Mouse (Mus musculus) right cerebral cortex, postnatal 25 days (tissue): Measurements from ENCODE around the gene Camk1d.
"Not testable (repeated sequence)": the region's sequence is repeated elsewhere in the genome, so short reads cannot be mapped to it uniquely, and the experiment has no call there.

Source experiments
- DNase-seq: peaks from one replicate; pipeline ENCODE4 v3.0.0; 2022

Camk1d gene

DNA sequence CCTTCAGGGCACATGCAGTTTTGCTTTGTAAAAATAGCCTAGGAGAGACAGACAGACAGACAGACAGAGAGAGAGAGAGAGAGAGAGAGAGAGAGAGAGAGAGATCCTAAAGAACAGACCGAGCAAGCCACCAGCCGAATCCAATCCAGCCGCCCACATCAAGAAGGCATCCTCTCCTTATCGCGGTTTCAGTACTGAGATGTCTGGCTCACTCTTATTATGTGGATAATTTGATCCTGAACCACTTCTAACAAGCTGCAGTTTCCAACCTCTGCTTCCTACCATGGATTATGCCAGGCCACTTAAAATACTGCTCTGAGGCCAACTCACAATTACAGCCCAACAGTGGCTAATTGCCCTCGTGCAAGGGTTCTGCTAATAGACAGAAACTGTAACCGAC is 325.9 kb downstream of the Camk1d start:
- no peak for DNase-seq

DNA sequence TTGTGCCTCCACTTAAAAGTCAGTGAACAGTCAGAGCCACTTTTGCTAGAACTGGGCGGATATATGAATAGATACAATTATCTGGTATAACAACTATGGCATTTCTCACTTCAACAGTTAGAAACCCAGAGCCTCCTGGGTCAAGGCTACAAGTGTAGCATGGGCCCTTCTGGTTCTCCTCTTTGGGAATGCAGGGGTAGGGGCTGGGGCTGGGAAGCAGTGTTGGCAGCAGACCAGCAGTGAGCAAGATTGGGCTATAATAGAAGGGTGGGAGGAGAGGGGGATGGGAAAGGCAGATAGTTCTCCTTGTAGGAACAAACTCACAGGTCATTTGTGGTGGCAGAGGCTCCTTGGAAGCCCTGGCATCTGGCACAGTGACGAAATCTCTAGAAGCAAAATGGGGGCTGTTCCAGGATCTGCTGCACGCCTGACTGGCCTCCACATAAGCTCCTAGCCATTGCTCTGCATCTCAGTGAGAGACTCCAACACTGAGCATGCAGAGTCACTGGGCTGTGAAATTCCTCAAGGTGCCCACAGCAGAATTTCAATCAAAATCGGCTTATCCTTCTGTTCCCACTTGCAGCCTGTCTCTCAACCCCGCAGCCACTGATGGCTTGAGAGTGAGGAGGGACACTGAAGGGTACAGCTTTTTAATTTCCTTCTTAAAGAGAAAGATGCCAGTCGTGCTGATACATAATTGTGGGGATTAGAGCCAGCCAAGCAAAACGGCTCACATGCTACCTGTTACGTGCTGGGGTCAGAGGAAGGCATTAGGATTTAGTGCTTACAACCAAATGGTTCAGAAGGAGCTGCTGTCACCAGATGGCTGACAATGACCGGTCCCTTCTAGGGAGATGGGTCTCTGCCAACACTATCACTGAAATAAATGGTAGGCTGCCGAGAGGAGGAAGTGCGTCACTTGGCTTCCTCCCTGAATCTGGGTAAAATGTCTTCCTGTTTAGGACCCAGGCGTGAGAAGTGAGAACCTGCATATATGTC is 332.3 kb downstream of the Camk1d start:
- no peak for DNase-seq

DNA sequence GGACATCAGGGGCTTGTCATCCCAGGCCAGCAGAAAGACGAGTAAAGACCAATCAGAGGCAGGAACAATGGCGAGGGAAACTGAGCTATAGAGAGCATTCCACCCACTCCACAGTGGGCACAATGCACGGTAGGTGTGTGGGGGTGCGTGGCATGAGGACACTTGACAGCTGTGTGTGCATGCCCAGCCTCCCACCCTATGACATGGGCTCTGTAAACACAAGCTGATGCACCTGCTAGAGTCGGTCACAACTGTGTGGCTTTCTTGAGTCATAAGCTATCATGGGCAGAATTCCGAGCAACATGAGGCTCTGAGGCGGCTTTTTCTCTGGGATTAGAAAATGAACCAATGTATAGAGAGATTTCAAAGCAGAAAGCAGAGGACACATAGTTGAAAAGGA is 333.3 kb downstream of the Camk1d start:
- peak; percentile 34 for DNase-seq

DNA sequence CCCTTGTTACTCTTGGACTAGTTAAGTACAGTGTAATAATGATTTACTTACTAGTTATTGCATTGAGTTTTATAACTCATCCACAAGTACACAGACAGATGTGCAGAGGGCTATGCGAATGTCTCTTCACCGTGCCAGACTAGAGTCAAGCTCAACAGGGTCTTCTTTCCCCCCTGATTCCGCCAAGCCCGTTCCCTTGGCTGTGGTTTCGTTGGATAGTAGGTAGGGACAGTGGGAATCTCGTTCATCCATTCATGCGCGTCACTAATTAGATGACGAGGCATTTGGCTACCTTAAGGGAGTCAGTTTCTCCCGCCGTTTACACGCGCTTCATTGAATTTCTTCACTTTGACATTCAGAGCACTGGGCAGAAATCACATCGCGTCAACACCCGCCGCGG is 335.4 kb downstream of the Camk1d start:
- not testable (repeated sequence) for DNase-seq

DNA sequence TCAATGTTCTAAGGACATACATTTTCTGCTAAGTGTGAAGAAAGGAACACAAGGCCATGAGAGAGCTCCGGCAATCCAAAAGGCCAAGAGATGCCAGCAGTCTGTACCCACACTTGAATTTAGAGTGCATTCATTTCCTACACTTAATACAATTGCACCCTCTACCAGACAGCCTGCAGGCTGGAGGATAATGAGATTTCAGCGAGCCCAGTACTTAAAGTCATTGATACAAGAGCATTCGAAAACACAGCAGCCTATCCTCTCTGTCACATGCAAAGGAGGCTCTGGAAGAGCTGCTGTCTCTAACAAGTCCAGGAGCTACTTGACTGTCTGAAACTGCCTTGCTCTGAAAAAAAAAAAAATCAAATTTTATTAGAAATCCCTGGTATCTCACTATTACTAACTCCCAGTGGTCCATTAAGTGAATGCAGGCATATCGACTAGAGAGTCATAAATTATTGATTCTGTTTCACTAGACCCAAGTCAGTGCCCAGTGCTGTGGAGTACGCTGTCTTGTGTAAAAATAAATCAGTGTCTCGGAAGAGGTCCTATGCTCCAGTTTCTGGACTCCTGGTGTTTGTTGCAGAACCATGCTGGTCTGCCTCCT is 336.1 kb downstream of the Camk1d start:
- DNase-seq = no peak

DNA sequence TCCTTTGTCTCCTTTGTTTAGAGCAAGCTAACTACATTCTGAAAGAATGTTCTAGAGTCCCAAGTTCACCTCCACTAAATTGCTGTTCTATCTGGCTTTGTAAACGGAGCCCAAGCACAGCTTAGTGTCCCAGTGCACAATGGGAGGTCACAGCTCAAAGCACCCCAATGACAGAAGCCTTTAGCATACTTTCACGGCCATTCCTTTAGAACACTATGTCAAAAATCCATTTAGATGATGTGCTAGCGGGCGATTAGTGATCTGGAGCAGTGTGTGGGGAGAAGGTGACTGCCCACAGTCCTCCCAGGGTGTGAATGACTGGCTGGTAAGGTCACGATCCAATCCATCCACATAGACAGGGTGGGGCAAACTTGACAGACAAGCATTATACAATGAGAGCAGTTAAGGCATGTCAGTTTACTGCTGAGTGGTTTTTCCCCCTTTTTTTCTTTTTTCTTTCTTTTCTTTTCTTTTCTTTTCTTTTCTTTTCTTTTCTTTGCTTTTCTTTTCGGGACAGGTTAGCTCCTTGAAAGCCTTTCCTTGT is 341.4 kb downstream of the Camk1d start:
- DNase-seq = no peak

DNA sequence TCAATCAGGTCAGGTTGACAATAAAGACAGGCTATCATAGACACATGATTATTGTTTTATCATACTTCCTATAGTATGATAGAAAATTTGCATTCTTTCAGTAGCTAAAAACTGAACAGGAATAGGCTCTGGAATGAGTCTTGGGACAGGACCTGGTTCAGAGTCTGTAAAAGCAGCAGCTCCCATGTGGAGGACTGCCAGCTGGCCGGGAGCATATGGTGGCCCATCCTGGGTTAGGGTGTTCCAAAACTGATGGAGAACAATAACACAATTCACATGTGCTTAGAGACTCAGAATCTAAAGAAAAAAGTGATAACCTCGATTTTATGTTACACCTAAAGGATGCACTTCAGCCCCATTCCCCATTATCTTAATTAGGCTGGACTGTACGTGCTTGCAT is 343.0 kb downstream of the Camk1d start:
- no peak for DNase-seq

DNA sequence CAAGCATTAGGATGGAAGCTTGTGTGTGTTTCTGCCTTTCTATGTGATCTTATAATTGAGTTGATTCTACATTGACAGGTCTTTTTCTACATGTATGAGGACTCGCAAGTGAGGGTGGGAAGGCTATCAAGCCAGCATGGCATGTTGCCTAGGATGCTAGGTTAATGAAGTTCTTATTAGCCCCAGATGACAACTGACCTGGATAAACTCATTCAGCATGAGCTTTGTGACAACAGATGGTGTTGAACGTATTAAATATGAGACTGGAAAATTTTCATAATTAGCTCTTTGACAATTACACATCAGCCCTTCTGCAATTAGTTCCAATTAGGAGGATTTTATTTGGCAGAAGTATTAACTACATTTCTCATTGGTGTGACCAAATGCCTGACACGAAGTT is 343.7 kb downstream of the Camk1d start:
- no peak for DNase-seq

DNA sequence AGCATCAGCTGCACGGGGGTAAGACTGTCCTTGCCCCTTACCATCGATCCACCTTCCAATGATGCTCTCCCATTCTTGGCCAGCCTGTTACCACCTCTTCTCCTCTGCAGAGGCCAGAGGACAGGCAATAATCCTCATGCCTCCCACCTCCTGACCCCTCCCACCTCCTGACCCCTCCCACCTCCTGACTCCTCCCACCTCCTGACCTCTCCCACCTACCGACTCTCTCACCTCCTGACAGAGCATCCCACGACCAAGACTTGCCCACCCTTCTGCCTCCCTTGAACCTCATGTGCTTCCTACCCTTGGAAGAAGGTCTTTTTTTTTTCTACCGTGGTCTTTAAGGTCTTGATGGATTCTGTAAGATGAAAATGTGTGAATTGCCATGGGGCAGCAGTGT is 350.5 kb downstream of the Camk1d start:
- no peak for DNase-seq

DNA sequence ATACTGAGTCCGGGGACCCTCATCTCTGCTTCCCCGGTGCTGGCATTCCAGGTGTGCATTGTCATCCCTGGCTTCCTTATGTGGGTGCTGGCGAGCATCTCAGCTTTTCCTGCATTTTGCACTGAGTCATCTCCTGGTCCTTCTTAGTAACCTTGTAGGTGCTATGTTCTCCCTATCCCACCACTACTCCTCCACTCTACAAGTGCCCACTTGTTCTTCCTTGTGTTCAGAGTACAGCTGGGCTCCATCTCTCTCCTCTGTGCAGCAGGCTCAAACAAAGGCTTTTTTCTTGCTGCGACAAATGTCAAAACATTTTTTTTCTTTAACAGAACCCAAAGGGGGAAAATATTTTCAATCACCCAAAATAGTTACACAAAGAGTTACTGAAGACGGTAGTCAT is 356.3 kb downstream of the Camk1d start:
- DNase-seq = no peak

DNA sequence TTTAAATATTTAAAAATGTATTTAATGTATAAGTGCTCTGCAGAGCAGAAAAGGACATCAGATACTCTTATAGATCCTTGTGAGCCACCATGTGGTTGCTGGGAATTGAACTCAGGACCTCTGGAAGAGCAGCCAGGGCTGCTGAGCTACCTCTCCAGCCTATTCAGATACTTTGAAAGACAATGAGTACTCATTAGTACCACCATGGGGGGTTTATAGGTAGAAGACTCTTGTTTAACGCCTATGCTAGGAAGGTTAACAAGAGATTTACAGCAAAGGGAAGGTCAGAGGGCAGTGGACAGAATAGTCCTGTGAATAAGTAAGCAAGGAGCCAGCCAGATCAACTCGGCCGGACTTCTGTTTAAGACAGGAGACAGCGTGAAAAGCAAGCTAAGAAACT is 357.3 kb downstream of the Camk1d start:
- no peak for DNase-seq

DNA sequence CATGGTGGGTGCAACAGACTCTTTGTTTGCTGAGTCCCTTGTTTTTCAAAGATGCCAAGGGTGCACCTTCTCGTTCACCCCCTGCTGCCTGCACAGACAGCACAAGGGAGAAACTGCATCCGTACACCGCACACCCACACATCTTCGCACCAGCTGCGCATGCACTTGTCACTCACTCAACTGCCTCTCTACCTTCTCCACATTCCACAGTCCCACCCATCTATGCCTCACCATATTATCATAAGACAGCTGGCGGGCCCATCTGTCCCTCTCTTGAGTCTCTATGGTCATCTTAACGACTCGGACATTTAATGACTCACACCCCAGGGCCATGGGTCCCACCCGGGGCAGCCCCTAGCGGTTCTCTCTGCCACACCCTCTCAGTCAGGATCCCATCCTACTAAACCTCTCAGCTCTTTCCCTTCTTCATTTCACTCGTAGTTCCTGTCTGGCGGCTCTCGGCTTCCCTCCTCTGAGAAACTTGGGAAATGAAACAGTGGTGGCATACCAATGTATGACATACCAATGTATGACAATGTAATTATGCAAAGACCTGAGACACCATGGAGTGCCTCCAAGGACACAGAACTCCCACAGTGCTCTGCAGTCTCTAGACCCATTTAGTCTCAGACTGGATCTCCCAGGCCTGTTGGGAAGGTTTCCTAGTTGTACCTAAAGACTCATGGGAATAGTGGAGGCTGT is 361.3 kb downstream of the Camk1d start:
- no peak for DNase-seq

DNA sequence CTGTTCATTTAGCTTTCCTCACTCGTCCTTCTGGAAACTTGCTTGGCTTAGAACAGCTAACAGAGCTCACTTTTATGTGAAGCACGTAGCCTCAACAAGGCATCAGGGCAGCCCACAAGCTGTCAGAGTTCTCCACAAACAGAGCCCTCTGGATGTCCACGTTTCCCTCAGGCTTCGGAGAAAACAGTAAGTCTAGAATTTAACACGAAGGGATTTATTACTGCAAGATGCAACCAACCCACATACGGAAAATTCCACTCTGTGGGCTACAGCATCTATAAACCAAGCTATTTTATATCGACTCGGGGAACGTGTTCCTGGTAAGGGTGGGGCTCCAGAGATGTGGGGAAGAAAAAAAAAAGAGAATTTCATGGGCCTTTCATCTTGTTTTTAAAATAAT is 369.0 kb downstream of the Camk1d start:
- DNase-seq = peak; percentile 11

DNA sequence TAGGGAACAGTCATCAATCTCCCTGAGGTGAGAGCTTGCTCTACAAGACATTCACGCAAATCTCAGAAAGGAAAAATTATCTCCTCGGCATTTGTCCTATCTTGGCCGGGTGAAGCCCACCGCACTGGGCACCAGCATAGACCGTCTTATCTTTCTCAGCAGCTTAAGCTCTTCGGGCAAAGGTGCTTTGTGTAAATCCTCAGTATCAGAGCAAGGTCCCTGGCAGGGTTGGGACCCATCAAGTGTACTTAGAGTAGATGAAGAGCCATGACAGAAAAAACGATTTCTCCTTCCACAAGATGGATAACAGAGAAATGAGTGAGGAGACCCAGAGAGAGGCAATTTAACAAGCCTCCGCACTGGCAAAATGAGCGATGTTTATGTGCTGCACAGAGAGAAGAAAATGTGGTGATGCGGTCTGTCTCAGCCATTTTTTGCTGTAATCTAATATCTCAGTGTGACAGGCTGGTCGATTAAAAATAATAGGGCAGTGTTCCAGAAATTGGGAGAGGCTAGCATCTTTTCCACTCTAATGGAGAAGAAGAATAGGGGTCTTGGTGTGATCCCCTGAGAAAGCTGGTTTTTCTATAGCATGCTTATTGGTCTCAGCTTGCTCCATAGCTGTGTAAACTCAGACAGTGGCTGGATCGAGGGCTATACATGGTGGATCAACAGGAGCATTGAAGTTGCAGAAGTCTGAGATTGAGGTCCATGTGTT is 386.6 kb downstream of the Camk1d start:
- no peak for DNase-seq

DNA sequence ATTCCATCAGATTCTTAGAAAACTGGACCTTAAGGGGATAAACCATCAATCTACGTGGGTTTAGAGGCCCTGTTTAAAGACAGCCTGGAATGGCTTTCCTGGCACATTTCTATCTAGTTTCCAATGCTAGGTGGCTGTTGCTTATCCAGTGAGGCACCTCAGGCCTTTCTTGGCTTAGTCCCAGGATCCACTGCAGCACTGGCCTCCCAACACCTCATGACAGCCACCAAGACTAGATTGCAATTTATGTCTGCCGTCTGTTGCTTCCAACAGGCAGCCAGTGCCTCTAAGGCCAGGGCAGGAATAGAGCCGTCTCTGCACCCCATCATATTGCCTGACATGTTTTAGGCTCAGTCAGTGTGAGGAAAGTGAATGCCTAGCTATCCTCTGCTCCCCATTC is 389.5 kb downstream of the Camk1d start:
- no peak for DNase-seq

DNA sequence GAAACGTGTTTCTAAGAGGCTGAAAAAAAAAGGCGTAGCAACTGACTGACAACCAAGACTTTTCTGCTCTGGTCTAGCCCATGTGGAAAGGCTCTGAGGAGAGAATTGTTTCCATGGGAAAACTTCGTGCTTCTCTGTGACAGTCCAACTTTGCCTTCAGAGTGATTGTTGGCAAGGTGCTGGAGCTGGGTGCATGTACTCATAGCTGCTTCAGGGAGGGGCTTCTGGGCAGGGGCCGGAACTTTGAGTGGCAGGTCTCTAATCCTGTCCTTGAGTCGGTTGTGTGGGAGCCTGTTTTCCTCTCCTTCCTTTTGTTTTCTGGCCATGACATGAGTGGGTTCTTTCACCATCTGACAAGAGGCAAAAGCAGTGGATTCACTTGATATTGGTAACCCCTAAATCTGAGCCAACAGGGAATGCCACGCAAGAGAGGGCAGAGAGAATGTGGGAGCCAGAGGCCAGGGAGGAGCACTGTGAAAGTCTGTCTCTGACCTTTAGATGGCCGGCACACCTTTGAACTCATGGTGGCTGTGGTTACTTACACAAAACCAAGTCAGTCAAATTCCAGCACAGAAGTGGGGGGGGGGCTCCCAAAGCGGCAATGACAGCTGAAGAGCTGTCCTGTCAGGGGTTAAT is 392.5 kb downstream of the Camk1d start:
- no peak for DNase-seq

DNA sequence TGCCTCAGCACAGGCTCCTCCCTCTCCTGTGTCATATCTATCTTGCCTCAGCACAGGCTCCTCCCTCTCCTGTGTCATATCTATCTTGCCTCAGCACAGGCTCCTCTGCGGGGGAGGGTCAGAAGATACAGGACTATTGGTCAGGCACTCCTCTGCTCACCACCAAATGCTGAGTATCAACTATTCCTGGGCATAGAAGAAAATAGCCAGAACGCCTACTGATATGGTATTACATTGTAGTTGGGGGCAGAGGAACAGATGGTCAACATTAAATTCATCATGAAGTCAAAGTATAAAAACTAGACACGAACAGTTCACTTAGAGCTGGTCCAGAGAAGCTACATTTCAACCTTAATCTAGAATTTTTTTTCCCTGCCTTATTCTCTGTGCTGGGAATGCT is 395.2 kb downstream of the Camk1d start:
- no peak for DNase-seq

DNA sequence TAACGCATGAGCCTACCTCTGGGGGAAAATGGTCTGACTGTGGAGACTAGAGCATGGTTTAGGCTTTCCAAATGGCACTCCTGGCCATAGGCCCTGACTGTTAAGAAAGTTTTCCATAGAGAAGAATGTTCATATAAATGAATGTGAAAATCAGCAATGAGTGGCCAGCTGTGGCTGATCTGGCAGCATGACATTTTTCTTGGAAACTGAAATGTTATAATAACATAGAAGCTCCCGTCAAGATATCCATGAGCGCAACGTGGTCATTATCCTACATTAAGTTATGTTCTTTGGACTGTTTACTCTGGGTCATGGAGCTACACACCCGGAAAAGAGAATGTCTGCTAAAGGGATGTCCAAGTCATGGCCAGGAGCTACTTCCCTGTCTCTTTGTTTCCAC is 397.6 kb downstream of the Camk1d start:
- DNase-seq = no peak

DNA sequence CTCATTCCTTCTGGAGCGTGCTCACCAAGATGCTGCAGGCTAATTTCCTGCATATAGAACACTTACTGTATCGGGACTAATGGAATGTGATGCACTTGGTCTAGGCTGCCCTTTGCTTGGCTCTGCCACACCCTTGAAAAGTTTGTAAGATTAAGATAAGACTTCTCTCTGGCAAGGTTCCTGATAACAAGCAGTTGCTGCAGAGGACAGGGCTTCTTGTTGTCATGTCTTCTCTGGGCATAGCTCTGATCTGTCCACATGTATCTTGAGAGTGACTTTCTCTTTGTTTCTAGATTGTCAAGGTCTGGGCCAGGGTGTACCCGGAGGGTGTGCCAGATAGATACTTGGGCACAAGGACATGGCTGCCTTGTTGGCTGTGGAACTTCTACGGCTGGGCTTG is 398.1 kb downstream of the Camk1d start:
- no peak for DNase-seq

DNA sequence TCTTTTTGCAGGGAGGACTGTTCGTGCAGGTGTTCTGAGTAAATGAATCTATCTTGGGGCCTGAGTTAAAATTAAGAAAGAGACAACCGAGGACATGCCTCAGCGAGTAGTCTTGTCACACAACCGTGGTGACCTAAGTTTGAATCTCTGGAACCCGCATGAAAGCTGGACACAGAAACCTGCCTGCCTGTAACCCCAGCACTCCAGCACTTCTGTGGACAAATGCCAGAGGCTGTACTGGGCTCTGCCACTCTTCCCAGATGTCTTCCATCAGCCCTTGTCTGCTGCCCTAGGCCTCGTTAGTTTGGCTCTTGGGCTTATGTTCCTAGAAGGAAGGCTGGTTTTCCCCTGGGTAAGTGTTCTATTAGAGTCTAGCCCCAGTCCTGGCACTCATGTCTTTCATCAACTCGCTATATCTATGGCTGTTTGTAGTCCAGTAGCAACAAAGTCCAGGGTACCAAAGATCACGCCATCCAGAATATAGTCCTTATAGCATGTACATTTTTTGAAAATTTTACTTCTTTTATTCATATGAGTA is 399.0 kb downstream of the Camk1d start:
- DNase-seq = no peak

DNA sequence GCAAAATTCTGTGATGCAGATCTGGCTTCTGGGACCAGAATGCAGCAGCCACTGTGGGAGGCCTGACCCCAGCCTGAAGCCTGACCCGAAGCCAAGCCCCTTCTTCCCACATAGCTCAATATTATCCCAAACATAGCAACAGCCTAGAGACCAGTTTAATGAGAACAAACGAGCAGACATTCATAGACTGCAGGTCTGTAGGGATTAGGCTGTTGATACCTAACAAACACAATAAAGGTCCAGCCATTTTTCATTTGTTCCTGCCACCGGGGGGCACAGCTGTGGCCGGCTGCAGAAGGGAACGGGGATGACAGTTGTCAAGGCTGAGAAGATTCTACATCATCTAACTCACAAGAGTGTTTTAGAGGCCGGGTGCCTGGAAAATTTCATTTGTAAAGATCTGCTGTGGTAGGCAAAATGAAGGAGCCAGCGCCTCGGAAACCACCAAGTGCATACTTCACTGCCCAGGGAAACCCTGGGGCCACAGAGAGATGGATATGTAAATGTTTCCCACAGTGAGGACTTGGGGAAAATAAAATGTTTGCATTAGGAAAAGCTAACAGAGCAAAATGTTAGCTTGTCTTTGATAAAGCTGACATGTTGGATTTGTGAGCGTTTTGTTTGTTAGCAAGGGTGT is 399.7 kb downstream of the Camk1d start:
- no peak for DNase-seq

DNA sequence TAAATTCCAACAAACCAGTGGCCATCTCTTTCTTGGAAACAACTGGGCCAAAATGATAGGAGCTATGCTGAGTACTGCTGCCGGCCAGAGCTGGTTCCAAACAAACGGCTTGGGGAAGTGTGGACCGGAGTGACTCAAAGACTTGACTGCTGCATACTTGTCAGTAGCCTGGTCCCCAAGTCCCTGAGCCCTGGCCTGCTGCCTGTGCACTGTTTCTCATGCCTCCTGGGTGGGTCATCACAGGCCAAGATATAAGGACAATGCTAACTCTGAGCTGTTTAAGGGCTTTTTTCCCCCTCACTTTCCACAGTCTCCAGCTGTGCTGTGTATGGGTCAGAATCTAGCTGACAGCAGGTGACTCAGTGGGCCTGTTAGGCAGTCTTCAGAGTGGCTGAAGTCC is 409.2 kb downstream of the Camk1d start:
- DNase-seq = no peak
